Mouse (Mus musculus): ENCODE data around the gene Polr3g. TPM values are rescaled to one million over a fixed set of nuclear protein-coding genes. Genes with fewer than 3 reads are reported as not detected.

The Polr3g gene
- total and polyA plus RNA-seq, 2 experiments from 2014 or later: 2.6 to 5.5 TPM

- WGBS: 74% methylated on average over 6 of the region's 6 CpGs
- no peak for DNase-seq (ENCODE audit: low spot score)
- H3K4me3 ChIP-seq (ENCODE audit: low read depth, low read length): no peak overlapping the region
- H3K4me2 ChIP-seq (ENCODE audit: low read depth, low read length): no peak overlapping the region
- no peak for TF ChIP-seq CTCF (IDR thresholded peaks at IDR 0.05; ENCODE audit: low read depth)
- TF ChIP-seq EP300 (IDR thresholded peaks at IDR 0.05; ENCODE audit: low read depth): no peak
- H3K4me1 ChIP-seq (ENCODE audit: control insufficient read depth, insufficient read depth): no peaks in the 10 kb centered on the region
- H3K9ac ChIP-seq (replicated peaks; ENCODE audit: low read depth, low read length): no peak overlapping the region
- H3K36me3 ChIP-seq (replicated peaks; ENCODE audit: control insufficient read depth, insufficient read depth, low read length): no peaks in the 10 kb centered on the region
- no peak overlapping the region for H3K27ac ChIP-seq (ENCODE audit: low read depth)
- no peaks in the 10 kb centered on the region for H3K27me3 ChIP-seq (ENCODE audit: control insufficient read depth, insufficient read depth, low read length)
- H3K9me3 ChIP-seq (replicated peaks; ENCODE audit: control insufficient read depth, low read length): no peaks in the 10 kb centered on the region
- ATAC-seq (ENCODE audit: insufficient read depth, low read depth): no peak
Observed at GRCm38 (mm10) chr13:81646348-81646747, 64.5 kb downstream of the Polr3g start.

GRCm38 (mm10) chr13:81644047-81644565 is 66.7 kb downstream of the Polr3g start:
- ATAC-seq (ENCODE audit: insufficient read depth, low read depth) (no peak), DNase-seq (ENCODE audit: low spot score) (no peak)
- Histone ChIP-seq H3K27me3 (ENCODE audit: control insufficient read depth, insufficient read depth, low read length) (no peaks in the 10 kb centered on the region), H3K9ac (replicated peaks; ENCODE audit: low read depth, low read length) (no peak overlapping the region), H3K4me3 (ENCODE audit: low read depth, low read length) (no peak overlapping the region), H3K27ac (ENCODE audit: low read depth) (no peak overlapping the region), H3K4me1 (ENCODE audit: control insufficient read depth, insufficient read depth) (no peaks in the 10 kb centered on the region), H3K9me3 (replicated peaks; ENCODE audit: control insufficient read depth, low read length) (no peaks in the 10 kb centered on the region), H3K36me3 (replicated peaks; ENCODE audit: control insufficient read depth, insufficient read depth, low read length) (no peaks in the 10 kb centered on the region), H3K4me2 (ENCODE audit: low read depth, low read length) (no peak overlapping the region)
- TF ChIP-seq CTCF (IDR thresholded peaks at IDR 0.05; ENCODE audit: low read depth) (no peak), EP300 (IDR thresholded peaks at IDR 0.05; ENCODE audit: low read depth) (no peak)
- WGBS: 78% methylated on average over 11 of the region's 11 CpGs

GRCm38 (mm10) chr13:81642491-81643149 is 68.2 kb downstream of the Polr3g start:
- Histone ChIP-seq H3K27me3 (ENCODE audit: control insufficient read depth, insufficient read depth, low read length) (no peaks in the 10 kb centered on the region), H3K36me3 (replicated peaks; ENCODE audit: control insufficient read depth, insufficient read depth, low read length) (no peaks in the 10 kb centered on the region), H3K27ac (ENCODE audit: low read depth) (no peak overlapping the region), H3K9ac (replicated peaks; ENCODE audit: low read depth, low read length) (no peak overlapping the region), H3K4me3 (ENCODE audit: low read depth, low read length) (no peak overlapping the region), H3K9me3 (replicated peaks; ENCODE audit: control insufficient read depth, low read length) (no peaks in the 10 kb centered on the region), H3K4me1 (ENCODE audit: control insufficient read depth, insufficient read depth) (no peaks in the 10 kb centered on the region), H3K4me2 (ENCODE audit: low read depth, low read length) (no peak overlapping the region)
- TF ChIP-seq EP300 (IDR thresholded peaks at IDR 0.05; ENCODE audit: low read depth): no peak
- TF ChIP-seq CTCF (IDR thresholded peaks at IDR 0.05; ENCODE audit: low read depth): no peak
- ATAC-seq (ENCODE audit: insufficient read depth, low read depth) (no peak), DNase-seq (ENCODE audit: low spot score) (no peak)
- 22% methylated on average over 7 of the region's 7 CpGs for WGBS

GRCm38 (mm10) chr13:81641289-81642045 is 69.3 kb downstream of the Polr3g start:
- no peaks in the 10 kb centered on the region for H3K9me3 ChIP-seq (replicated peaks; ENCODE audit: control insufficient read depth, low read length)
- WGBS: 24% methylated on average over 8 of the region's 8 CpGs
- no peak for ATAC-seq (ENCODE audit: insufficient read depth, low read depth)
- H3K4me3 ChIP-seq (ENCODE audit: low read depth, low read length): no peak overlapping the region
- no peaks in the 10 kb centered on the region for H3K4me1 ChIP-seq (ENCODE audit: control insufficient read depth, insufficient read depth)
- H3K27me3 ChIP-seq (ENCODE audit: control insufficient read depth, insufficient read depth, low read length): 0 out of 2 replicates have a peak, but pooled peaks cover 3% of the 10 kb centered on the region
- no peak for TF ChIP-seq EP300 (IDR thresholded peaks at IDR 0.05; ENCODE audit: low read depth)
- peak; percentile 71 for TF ChIP-seq CTCF (IDR thresholded peaks at IDR 0.05; ENCODE audit: low read depth)
- peak overlapping the region; percentile 4; the same call in 1 of the 2 replicates for H3K4me2 ChIP-seq (ENCODE audit: low read depth, low read length)
- no peak overlapping the region for H3K27ac ChIP-seq (ENCODE audit: low read depth)
- H3K36me3 ChIP-seq (replicated peaks; ENCODE audit: control insufficient read depth, insufficient read depth, low read length): no peaks in the 10 kb centered on the region
- DNase-seq (ENCODE audit: low spot score): peak; percentile 33
- no peak overlapping the region for H3K9ac ChIP-seq (replicated peaks; ENCODE audit: low read depth, low read length)

- no peak for TF ChIP-seq EP300 (IDR thresholded peaks at IDR 0.05; ENCODE audit: low read depth)
- 44% methylated on average over 6 of the region's 6 CpGs for WGBS
- ATAC-seq (ENCODE audit: insufficient read depth, low read depth): no peak
- Histone ChIP-seq H3K9me3 (replicated peaks; ENCODE audit: control insufficient read depth, low read length) (no peaks in the 10 kb centered on the region), H3K4me2 (ENCODE audit: low read depth, low read length) (no peak overlapping the region), H3K36me3 (replicated peaks; ENCODE audit: control insufficient read depth, insufficient read depth, low read length) (no peaks in the 10 kb centered on the region), H3K27ac (ENCODE audit: low read depth) (no peak overlapping the region), H3K4me1 (ENCODE audit: control insufficient read depth, insufficient read depth) (no peaks in the 10 kb centered on the region), H3K9ac (replicated peaks; ENCODE audit: low read depth, low read length) (no peak overlapping the region), H3K4me3 (ENCODE audit: low read depth, low read length) (no peak overlapping the region), H3K27me3 (ENCODE audit: control insufficient read depth, insufficient read depth, low read length) (0 out of 2 replicates have a peak, but pooled peaks cover 3% of the 10 kb centered on the region)
- no peak for DNase-seq (ENCODE audit: low spot score)
Observed at GRCm38 (mm10) chr13:81640881-81641280, 69.9 kb downstream of the Polr3g start.
